Mouse (Mus musculus) testis, postnatal 14 days (tissue): ENCODE measurements around the gene 9330161L09Rik.
"Not testable (repeated sequence)": the region's sequence is repeated elsewhere in the genome, so short reads cannot be mapped to it uniquely, and the experiment has no call there.

ENCODE experiments used
- DNase-seq: peaks from one replicate; pipeline ENCODE4 v3.0.0; 2021; ENCODE audit warnings: low spot score

The 9330161L09Rik gene

GRCm38 (mm10) chr12:103407720-103408119 is at the start of gene 9330161L09Rik:
Gene 9330161L09Rik, minus strand, starts transcription at chr12:103407820.
- DNase-seq = no peak

GRCm38 (mm10) chr12:103457140-103457539 is 49.5 kb upstream of the 9330161L09Rik start, which contains the start of gene Ifi27l2b:
Gene Ifi27l2b, minus strand, starts transcription at chr12:103457223.
- no peak for DNase-seq

- not testable (repeated sequence) for DNase-seq
Measured at GRCm38 (mm10) chr12:103456727-103457126, 49.1 kb upstream of the 9330161L09Rik start.

GRCm38 (mm10) chr12:103453361-103453760 is 45.7 kb upstream of the 9330161L09Rik start:
- no peak for DNase-seq

GRCm38 (mm10) chr12:103445060-103445459 is 37.4 kb upstream of the 9330161L09Rik start:
- no peak for DNase-seq

- DNase-seq = not testable (repeated sequence)
Measured at GRCm38 (mm10) chr12:103444261-103444660, 36.6 kb upstream of the 9330161L09Rik start.

- DNase-seq = no peak
Measured at GRCm38 (mm10) chr12:103443524-103443923, 35.9 kb upstream of the 9330161L09Rik start, which contains the start of gene Ifi27l2a. Gene Ifi27l2a, minus strand, starts transcription at chr12:103443680.

GRCm38 (mm10) chr12:103437601-103438000 is 30.0 kb upstream of the 9330161L09Rik start:
- DNase-seq = no peak

GRCm38 (mm10) chr12:103434861-103435260 is 27.2 kb upstream of the 9330161L09Rik start:
- DNase-seq = no peak

- DNase-seq = peak; percentile 77
Measured at GRCm38 (mm10) chr12:103433986-103434731, 26.5 kb upstream of the 9330161L09Rik start, which contains the start of gene Ifi27. Gene Ifi27, plus strand, starts transcription at chr12:103434211.

- peak; percentile 50 for DNase-seq
Measured at GRCm38 (mm10) chr12:103433430-103433829, 25.8 kb upstream of the 9330161L09Rik start.

- no peak for DNase-seq
Measured at GRCm38 (mm10) chr12:103426710-103427109, 19.1 kb upstream of the 9330161L09Rik start.

GRCm38 (mm10) chr12:103425729-103426470 is 18.3 kb upstream of the 9330161L09Rik start, which contains the start of gene Ddx24:
Gene Ddx24, minus strand, starts transcription at chr12:103425830.
- peak; percentile 97 for DNase-seq

GRCm38 (mm10) chr12:103425016-103425728 is 17.6 kb upstream of the 9330161L09Rik start:
- no peak for DNase-seq

GRCm38 (mm10) chr12:103408144-103408543 is 524 bp upstream of the 9330161L09Rik start:
- no peak for DNase-seq

GRCm38 (mm10) chr12:103404131-103404530 is 3.5 kb downstream of the 9330161L09Rik start:
- DNase-seq = no peak

- DNase-seq = no peak
Measured at GRCm38 (mm10) chr12:103396751-103397150, 10.9 kb downstream of the 9330161L09Rik start.

- no peak for DNase-seq
Measured at GRCm38 (mm10) chr12:103395486-103396275, 11.9 kb downstream of the 9330161L09Rik start.

- DNase-seq = no peak
Measured at GRCm38 (mm10) chr12:103393528-103393927, 14.1 kb downstream of the 9330161L09Rik start.

GRCm38 (mm10) chr12:103391098-103391497 is 16.5 kb downstream of the 9330161L09Rik start:
- DNase-seq = no peak

GRCm38 (mm10) chr12:103389982-103390381 is 17.6 kb downstream of the 9330161L09Rik start:
- DNase-seq = no peak
